ENCODE assay signal across 9 mouse cellular contexts in the genomic region with DNA sequence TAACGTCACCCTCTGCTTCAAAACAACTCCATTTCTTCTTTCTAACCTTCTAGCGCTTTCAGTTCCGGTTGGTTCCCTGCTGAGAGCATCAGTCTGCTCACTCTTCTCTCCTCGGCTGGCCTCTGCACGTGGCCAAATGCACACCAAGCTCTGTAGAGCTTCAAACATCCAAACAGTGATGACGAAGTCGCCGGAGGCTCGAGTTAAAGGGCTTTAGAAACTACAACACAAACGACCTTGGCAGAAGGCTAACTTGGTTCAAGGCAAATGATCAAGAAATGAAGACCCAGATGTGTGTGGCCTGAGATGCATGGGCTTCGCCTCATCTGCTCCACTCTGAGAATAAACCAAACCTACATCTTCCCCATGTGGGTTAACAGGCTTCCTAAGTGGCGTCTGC. TPM values are rescaled to one million over a fixed set of nuclear protein-coding genes. Genes with fewer than 3 reads are reported as not detected.
DNase-seq lines count a peak whose midpoint lies in the region; ATAC-seq and TF ChIP-seq lines count a peak whose summit lies in the region.
"Had no signal": no experiment of that assay in that cellular context is flagged by ENCODE, and none has a peak within 500 bp of the region (broad histone marks: within the 10 kb centered on the region; RNA-seq: fewer than 3 reads in every experiment).

No protein-coding gene starts in this region.

- H3K4me3 ChIP-seq in embryonic facial prominence, embryonic 12.5 days, result peak overlapping the region; percentile 73
- H3K4me3 ChIP-seq in hindbrain, embryonic 14.5 days (replicated peaks; ENCODE audit: low read length), result peak overlapping the region; percentile 84
- peak overlapping the region; percentile 86 for H3K4me3 ChIP-seq in liver, adult 2 months (ENCODE audit: insufficient read depth, low read depth, low read length)

- H3K9ac ChIP-seq in embryonic facial prominence, embryonic 12.5 days, result peak overlapping the region; percentile 58
- H3K9ac ChIP-seq in hindbrain, embryonic 14.5 days, result peak overlapping the region; percentile 69
- peak overlapping the region; percentile 84 for H3K9ac ChIP-seq in liver, adult 2 months (ENCODE audit: low read depth, low read length)

- WGBS in embryonic facial prominence, embryonic 12.5 days, result 7% methylated on average over 12 of the region's 12 CpGs
- WGBS in hindbrain, embryonic 14.5 days, result 7% methylated on average over 12 of the region's 12 CpGs
- 1% methylated on average over 12 of the region's 12 CpGs for WGBS in liver, adult 2 months

- TF ChIP-seq CTCF in liver, adult 2 months (IDR thresholded peaks at IDR 0.05; ENCODE audit: low read depth, low read length), result no peak

- no peak overlapping the region for H3K27ac ChIP-seq in embryonic facial prominence, embryonic 12.5 days
- H3K27ac ChIP-seq in hindbrain, embryonic 14.5 days, result no peak overlapping the region; the same call in 1 of the 2 replicates
- H3K27ac ChIP-seq in liver, adult 2 months (replicated peaks; ENCODE audit: insufficient read depth, low read depth, low read length), result peak overlapping the region; percentile 81

- H3K36me3 ChIP-seq in embryonic facial prominence, embryonic 12.5 days, result no peaks in the 10 kb centered on the region
- no peaks in the 10 kb centered on the region for H3K36me3 ChIP-seq in hindbrain, embryonic 14.5 days (replicated peaks; ENCODE audit: control insufficient read depth, insufficient read depth)
- H3K36me3 ChIP-seq in liver, adult 2 months (ENCODE audit: control insufficient read depth, insufficient read depth, low read length), result peaks cover 8% of the 10 kb centered on the region; the same call in 1 of the 2 replicates

- H3K4me1 ChIP-seq in embryonic facial prominence, embryonic 12.5 days, result peaks cover 22% of the 10 kb centered on the region; the same call in 1 of the 2 replicates
- peaks cover 40% of the 10 kb centered on the region for H3K4me1 ChIP-seq in hindbrain, embryonic 14.5 days (replicated peaks; ENCODE audit: control insufficient read depth, insufficient read depth, low read length)
- H3K4me1 ChIP-seq in liver, adult 2 months (ENCODE audit: control insufficient read depth, insufficient read depth, low read length), result peaks cover 22% of the 10 kb centered on the region

- TF ChIP-seq POLR2A in liver, adult 2 months (IDR thresholded peaks at IDR 0.05; ENCODE audit: extremely low read depth, insufficient read depth, low read length), result no peak

- ATAC-seq in embryonic facial prominence, embryonic 12.5 days (ENCODE audit: insufficient number of reproducible peaks, insufficient read depth, low FRiP score, low TSS enrichment), result no peak
- no peak for ATAC-seq in hindbrain, embryonic 14.5 days (ENCODE audit: low FRiP score)

- peak overlapping the region; percentile 68 for H3K4me2 ChIP-seq in embryonic facial prominence, embryonic 12.5 days (replicated peaks)
- H3K4me2 ChIP-seq in hindbrain, embryonic 14.5 days (replicated peaks), result peak overlapping the region; percentile 67

- H3K79me2 ChIP-seq in liver, adult 2 months (ENCODE audit: control insufficient read depth, insufficient read depth, low read length), result peaks cover 21% of the 10 kb centered on the region; the same call in 1 of the 2 replicates

- H3K9me3 ChIP-seq in embryonic facial prominence, embryonic 12.5 days, result no peaks in the 10 kb centered on the region
- no peaks in the 10 kb centered on the region for H3K9me3 ChIP-seq in hindbrain, embryonic 14.5 days (ENCODE audit: control insufficient read depth, low read length)

- peak; percentile 33 for DNase-seq in adrenal gland, postnatal 10 days
- no peak for DNase-seq in adrenal gland, postnatal 4 days (ENCODE audit: low spot score in 2 of 2)
- peak; percentile 35 for DNase-seq in Muller cell, postnatal 12 days (ENCODE audit: inconsistent ontology term)
- DNase-seq in hindbrain, embryonic 14.5 days (ENCODE audit: low spot score), result no peak
- peak; percentile 59 for DNase-seq in liver, adult 2 months (ENCODE audit: extremely low read depth, low read depth, low spot score)
- DNase-seq in naive thymus-derived CD4-positive, alpha-beta T cell, adult 2 months (ENCODE audit: low read depth), result peak; percentile 88
- DNase-seq in thymus, postnatal 14 days, result peak; percentile 30

- 0 out of 2 replicates have a peak, but pooled peaks cover 4% of the 10 kb centered on the region for H3K27me3 ChIP-seq in embryonic facial prominence, embryonic 12.5 days
- no peaks in the 10 kb centered on the region for H3K27me3 ChIP-seq in hindbrain, embryonic 14.5 days (ENCODE audit: control insufficient read depth, insufficient read depth, low read length)
- H3K27me3 ChIP-seq in liver, adult 2 months (ENCODE audit: control insufficient read depth, insufficient read depth, low read length), result no peaks in the 10 kb centered on the region
- H3K27me3 ChIP-seq: Patski had no signal

RNA-seq across cellular contexts. Expression of gene Got1, which starts 0.9 kb away (rescaled TPM):
- total RNA-seq in adrenal gland, postnatal 10 days (2021), result 100 to 1,000 TPM in 1 of 2 experiments, 10 to 100 TPM in 1; 83.4 to 147 TPM
- 10 to 100 TPM; 59.8 to 62.7 TPM for total RNA-seq in adrenal gland, postnatal 4 days (2021)
- 42.9 and 44.1 TPM in 2 replicates for polyA plus RNA-seq in embryonic facial prominence, embryonic 12.5 days (2016; fragmentation: Nextera tagmentation; extraction: Ambion mirVana)
- 81.7 and 91.6 TPM in 2 replicates for polyA plus RNA-seq in hindbrain, embryonic 14.5 days (2014; fragmentation: Nextera tagmentation; extraction: Ambion mirVana)
- 206 and 278 TPM in 2 replicates for total RNA-seq in liver, adult 2 months (2014; rRNA removed)
- 272 and 286 TPM in 2 replicates for polyA plus RNA-seq in liver, adult 2 months (2012; rRNA removed)

Comparison
In these comparisons a context has a peak if more than half of its experiments do, and no peak if none do; other contexts are left out.
1. DNase-seq: peak in adrenal gland, postnatal 10 days (single experiment), Muller cell, postnatal 12 days (single experiment), liver, adult 2 months (single experiment), naive thymus-derived CD4-positive, alpha-beta T cell, adult 2 months (single experiment) and thymus, postnatal 14 days (single experiment); none in adrenal gland, postnatal 4 days (0 of 2) and hindbrain, embryonic 14.5 days (single experiment).
2. Peak in every context shown above with its lines, with median percentiles within 50 percentile points of each other: H3K4me3 ChIP-seq and H3K9ac ChIP-seq.